Mouse (Mus musculus): Measurements from ENCODE around the gene Atp5d.

- no peak for TF ChIP-seq CTCF (conservative IDR thresholded peaks at IDR 0.05; ENCODE audit: low read length)
- no peak for TF ChIP-seq POU5F1 (IDR thresholded peaks at IDR 0.05; ENCODE audit: borderline replicate concordance, low read length)
- TF ChIP-seq NANOG (IDR thresholded peaks at IDR 0.05; ENCODE audit: borderline replicate concordance, low read length): no peak
Observed at GRCm38 (mm10) chr10:80150226-80151210, 12.1 kb downstream of the Atp5d start.

Data from E14TG2a.4 (cell line).